ENCODE assay signal across 9 mouse cellular contexts in the genomic region with DNA sequence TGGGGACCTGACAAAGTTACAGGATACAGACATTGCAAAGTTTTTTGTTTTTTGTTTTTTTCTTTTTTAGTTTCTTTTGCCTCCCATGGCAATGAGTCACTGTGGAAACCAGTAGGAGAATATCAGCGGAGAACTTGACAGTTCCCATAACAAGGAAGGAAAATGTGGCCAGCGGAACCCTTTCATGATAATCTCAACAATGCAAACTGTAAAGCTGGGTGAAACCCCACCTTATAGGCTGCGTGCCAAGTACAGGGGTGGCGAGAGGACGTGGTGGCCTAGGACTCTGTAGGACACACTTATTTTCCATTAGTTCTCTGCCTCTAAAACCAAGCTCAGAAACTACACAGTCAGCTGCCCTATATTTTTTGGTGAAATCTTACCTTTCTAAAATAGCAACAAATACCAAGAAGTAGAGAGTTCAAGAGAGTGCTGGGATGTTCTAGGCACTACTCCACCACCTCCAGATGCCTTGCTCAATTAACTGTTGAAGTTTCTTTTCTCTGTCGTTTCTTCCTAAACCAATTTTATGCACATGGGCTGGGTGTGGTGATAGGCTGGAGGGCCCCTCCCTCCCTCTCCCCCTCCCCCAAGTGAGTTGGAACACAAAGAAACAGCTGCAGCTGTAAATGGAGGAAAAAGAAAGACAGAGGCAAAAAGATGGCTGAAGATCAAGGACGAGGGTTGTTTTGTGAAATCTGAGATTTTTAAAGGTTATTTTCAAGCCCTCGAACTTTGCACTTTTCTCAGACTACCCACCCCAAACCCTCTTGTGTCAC.
A peak's percentile ranks its signal among the peaks of the same experiment; 100 is the strongest.
DNase-seq lines count a peak whose midpoint lies in the region; ATAC-seq and TF ChIP-seq lines count a peak whose summit lies in the region.
"Had no signal": no experiment of that assay in that cellular context is flagged by ENCODE, and none has a peak within 500 bp of the region (broad histone marks: within the 10 kb centered on the region; RNA-seq: fewer than 3 reads in every experiment).

No protein-coding gene starts in this region.

- H3K9ac ChIP-seq in hindbrain, postnatal 0 days (replicated peaks; ENCODE audit: low read length): no peak overlapping the region
- H3K9ac ChIP-seq: hindbrain, embryonic 15.5 days had no signal

- no peaks in the 10 kb centered on the region for H3K27me3 ChIP-seq in hindbrain, postnatal 0 days (ENCODE audit: insufficient read depth, low read length)
- H3K27me3 ChIP-seq: hindbrain, embryonic 15.5 days had no signal

- no peaks in the 10 kb centered on the region for H3K36me3 ChIP-seq in hindbrain, postnatal 0 days (ENCODE audit: insufficient read depth, low read length)
- H3K36me3 ChIP-seq: hindbrain, embryonic 15.5 days had no signal

- WGBS in hindbrain, postnatal 0 days: 58% methylated on average over 8 of the region's 8 CpGs

- peak; percentile 12 to 26 for DNase-seq in left cerebral cortex, adult 18-20 months (ENCODE audit: low spot score in 2 of 2)
- no peak for DNase-seq in left cerebral cortex, postnatal 4 days
- DNase-seq in c-Kit-positive CD71-negative TER-119-negative erythroid progenitor cells, embryonic 14.5 days (ENCODE audit: low read depth): peak; percentile 7
- peak; percentile 15 for DNase-seq in ovary, adult 18-20 months (ENCODE audit: low spot score)
- DNase-seq in c-Kit-positive CD71-positive TER-119-positive erythroid progenitor cells, embryonic 14.5 days (ENCODE audit: low spot score): no peak
- DNase-seq in spleen, postnatal 36 days (ENCODE audit: low spot score in 2 of 2): no peak
- DNase-seq in hindbrain, postnatal 0 days (ENCODE audit: low spot score): no peak

- H3K4me2 ChIP-seq in hindbrain, postnatal 0 days (ENCODE audit: low read depth, low read length): no peak overlapping the region
- H3K4me2 ChIP-seq: hindbrain, embryonic 15.5 days had no signal

- H3K4me1 ChIP-seq in hindbrain, postnatal 0 days (ENCODE audit: insufficient read depth, low read length): no peaks in the 10 kb centered on the region
- H3K4me1 ChIP-seq: hindbrain, embryonic 15.5 days had no signal

- H3K27ac ChIP-seq in hindbrain, postnatal 0 days: no peak overlapping the region
- H3K27ac ChIP-seq: hindbrain, embryonic 15.5 days had no signal

- no peak for TF ChIP-seq CTCF in hindbrain, postnatal 0 days (IDR thresholded peaks at IDR 0.05; ENCODE audit: low read depth)

- no peak overlapping the region for H3K4me3 ChIP-seq in hindbrain, postnatal 0 days (ENCODE audit: low read length)
- H3K4me3 ChIP-seq: hindbrain, embryonic 15.5 days had no signal

- intact Hi-C loops in left cerebral cortex, postnatal 4 days (cut with DNase I): no loop called here

- ATAC-seq in hematopoietic stem cell, adult 5-6 weeks (replicated peaks in 1 of 2; ENCODE audit: insufficient read depth in 1 of 2, low FRiP score in 2 of 2, low TSS enrichment in 1 of 2, low read depth in 1 of 2, poor library complexity in 2 of 2, severe bottlenecking in 2 of 2): peak; percentile 57 to 59
- ATAC-seq in hindbrain, postnatal 0 days: no peak

- H3K9me3 ChIP-seq in hindbrain, postnatal 0 days (ENCODE audit: low read length): no peaks in the 10 kb centered on the region
- H3K9me3 ChIP-seq: hindbrain, embryonic 15.5 days had no signal

Comparison
In these comparisons a context has a peak if more than half of its experiments do, and no peak if none do; other contexts are left out.
1. DNase-seq: peak in left cerebral cortex, adult 18-20 months (2 of 2), c-Kit-positive CD71-negative TER-119-negative erythroid progenitor cells, embryonic 14.5 days (single experiment) and ovary, adult 18-20 months (single experiment); none in left cerebral cortex, postnatal 4 days (single experiment), c-Kit-positive CD71-positive TER-119-positive erythroid progenitor cells, embryonic 14.5 days (single experiment), spleen, postnatal 36 days (0 of 2) and hindbrain, postnatal 0 days (single experiment).